Mouse (Mus musculus): Measurements from ENCODE around the gene Il31ra. TPM values are rescaled to one million over a fixed set of nuclear protein-coding genes. Genes with fewer than 3 reads are reported as not detected.

Gene Il31ra
- total and polyA plus RNA-seq, 3 experiments: not detected

GRCm38 (mm10) chr13:112624622-112625021, 30.5 kb upstream of the Il31ra start:
- intact Hi-C loops (cut with DNase I): no loop called here
- Histone ChIP-seq H3K36me3 (ENCODE audit: control insufficient read depth, insufficient read depth, low read length) (no peaks in the 10 kb centered on the region), H3K27ac (no peak overlapping the region), H3K4me3 (no peak overlapping the region), H3K79me2 (replicated peaks; ENCODE audit: control insufficient read depth, insufficient read depth, low read length) (no peaks in the 10 kb centered on the region), H3K9ac (ENCODE audit: low read depth, low read length) (no peak overlapping the region), H3K27me3 (ENCODE audit: control insufficient read depth, insufficient read depth, low read length) (no peaks in the 10 kb centered on the region), H3K4me1 (ENCODE audit: control insufficient read depth, insufficient read depth, low read length) (no peaks in the 10 kb centered on the region)
- DNase-seq: no peak
- TF ChIP-seq EP300 (IDR thresholded peaks at IDR 0.05; ENCODE audit: insufficient read depth, low read depth, low read length): no peak
- no peak for TF ChIP-seq CTCF (IDR thresholded peaks at IDR 0.05)
- no peak for TF ChIP-seq POLR2A (IDR thresholded peaks at IDR 0.05; ENCODE audit: insufficient read depth, low read depth, low read length)
- 65% methylated on average over 3 of the region's 3 CpGs for WGBS

DNA sequence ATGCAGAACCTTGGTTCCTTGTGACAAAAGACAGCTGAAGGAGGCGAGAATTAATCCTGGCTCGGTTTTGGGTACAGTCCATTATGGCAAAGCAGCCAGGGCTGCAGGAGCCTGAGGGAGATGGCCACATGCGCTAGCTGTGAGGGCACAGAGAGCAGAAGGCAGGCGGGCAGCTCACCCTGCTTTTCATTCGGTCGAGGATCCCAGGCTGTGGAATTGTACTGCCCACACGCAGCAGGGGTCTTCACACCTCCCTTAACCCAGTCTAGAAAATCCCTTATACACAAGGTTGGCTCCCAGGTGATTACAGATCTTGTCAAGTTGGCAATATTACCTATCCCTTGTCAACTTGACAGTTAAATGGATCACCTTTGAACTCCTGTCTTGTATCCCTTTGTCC, 29.5 kb upstream of the Il31ra start:
- Histone ChIP-seq H3K36me3 (ENCODE audit: control insufficient read depth, insufficient read depth, low read length) (no peaks in the 10 kb centered on the region), H3K27me3 (ENCODE audit: control insufficient read depth, insufficient read depth, low read length) (no peaks in the 10 kb centered on the region), H3K4me1 (ENCODE audit: control insufficient read depth, insufficient read depth, low read length) (no peaks in the 10 kb centered on the region), H3K4me3 (no peak overlapping the region), H3K9ac (ENCODE audit: low read depth, low read length) (no peak overlapping the region), H3K79me2 (replicated peaks; ENCODE audit: control insufficient read depth, insufficient read depth, low read length) (no peaks in the 10 kb centered on the region), H3K27ac (no peak overlapping the region)
- 64% methylated on average over 7 of the region's 7 CpGs for WGBS
- DNase-seq: no peak
- intact Hi-C loops (cut with DNase I): no loop called here
- TF ChIP-seq EP300 (IDR thresholded peaks at IDR 0.05; ENCODE audit: insufficient read depth, low read depth, low read length): no peak
- TF ChIP-seq CTCF (IDR thresholded peaks at IDR 0.05): no peak
- no peak for TF ChIP-seq POLR2A (IDR thresholded peaks at IDR 0.05; ENCODE audit: insufficient read depth, low read depth, low read length)

DNA sequence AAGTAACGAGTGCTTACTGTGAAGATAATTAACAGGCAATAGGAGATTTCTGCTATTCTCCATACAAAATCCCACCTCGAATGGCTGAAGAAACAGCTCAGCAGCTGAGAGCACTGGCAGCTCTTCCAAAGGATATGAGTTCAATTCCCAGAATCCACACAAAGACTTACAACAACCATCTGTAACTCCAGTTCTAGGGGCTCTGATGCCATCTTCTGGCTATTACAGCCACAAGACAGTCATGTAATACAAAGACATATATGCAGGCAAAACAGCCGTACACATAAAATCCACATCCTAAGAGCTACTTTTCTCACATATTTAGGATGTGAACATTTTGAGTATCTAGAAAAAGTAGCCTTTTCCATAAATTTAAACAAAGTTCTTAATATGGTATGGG, 27.4 kb upstream of the Il31ra start:
- no peaks in the 10 kb centered on the region for H3K4me1 ChIP-seq (ENCODE audit: control insufficient read depth, insufficient read depth, low read length)
- no peak overlapping the region for H3K4me3 ChIP-seq
- intact Hi-C loops (cut with DNase I): no loop called here
- no peaks in the 10 kb centered on the region for H3K79me2 ChIP-seq (replicated peaks; ENCODE audit: control insufficient read depth, insufficient read depth, low read length)
- H3K27me3 ChIP-seq (ENCODE audit: control insufficient read depth, insufficient read depth, low read length): no peaks in the 10 kb centered on the region
- H3K27ac ChIP-seq: no peak overlapping the region
- peak; percentile 29 for TF ChIP-seq CTCF (IDR thresholded peaks at IDR 0.05)
- TF ChIP-seq EP300 (IDR thresholded peaks at IDR 0.05; ENCODE audit: insufficient read depth, low read depth, low read length): no peak
- no peak for TF ChIP-seq POLR2A (IDR thresholded peaks at IDR 0.05; ENCODE audit: insufficient read depth, low read depth, low read length)
- WGBS: 76% methylated on average over 3 of the region's 3 CpGs
- no peaks in the 10 kb centered on the region for H3K36me3 ChIP-seq (ENCODE audit: control insufficient read depth, insufficient read depth, low read length)
- no peak for DNase-seq
- H3K9ac ChIP-seq (ENCODE audit: low read depth, low read length): no peak overlapping the region

DNA sequence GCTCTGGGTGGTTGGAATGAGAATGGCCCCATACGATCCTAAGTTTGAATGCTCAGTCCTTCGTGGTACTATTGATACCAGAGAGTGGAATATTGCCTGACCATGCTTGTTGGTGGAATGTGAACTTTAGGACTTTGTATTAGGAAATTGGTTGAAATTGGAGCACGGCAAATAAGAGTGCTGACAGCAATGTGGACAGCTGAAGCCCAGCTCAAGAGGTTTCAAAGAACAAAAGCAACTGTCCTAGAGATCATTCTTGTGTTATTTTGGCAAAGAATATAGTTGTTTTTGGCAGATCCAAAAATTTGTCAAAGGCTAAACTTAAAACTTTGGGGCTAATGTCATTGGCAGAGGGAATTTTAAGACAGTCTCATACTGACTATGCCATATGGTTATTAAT, 14.4 kb upstream of the Il31ra start:
- H3K27ac ChIP-seq: no peak overlapping the region
- no peaks in the 10 kb centered on the region for H3K4me1 ChIP-seq (ENCODE audit: control insufficient read depth, insufficient read depth, low read length)
- H3K36me3 ChIP-seq (ENCODE audit: control insufficient read depth, insufficient read depth, low read length): no peaks in the 10 kb centered on the region
- DNase-seq: no peak
- no peaks in the 10 kb centered on the region for H3K27me3 ChIP-seq (ENCODE audit: control insufficient read depth, insufficient read depth, low read length)
- TF ChIP-seq EP300 (IDR thresholded peaks at IDR 0.05; ENCODE audit: insufficient read depth, low read depth, low read length) (no peak), POLR2A (IDR thresholded peaks at IDR 0.05; ENCODE audit: insufficient read depth, low read depth, low read length) (no peak), CTCF (IDR thresholded peaks at IDR 0.05) (no peak)
- intact Hi-C loops (cut with DNase I): no loop called here
- no peak overlapping the region for H3K9ac ChIP-seq (ENCODE audit: low read depth, low read length)
- WGBS: 80% methylated on average over 3 of the region's 3 CpGs
- H3K4me3 ChIP-seq: no peak overlapping the region
- H3K79me2 ChIP-seq (replicated peaks; ENCODE audit: control insufficient read depth, insufficient read depth, low read length): no peaks in the 10 kb centered on the region

DNA sequence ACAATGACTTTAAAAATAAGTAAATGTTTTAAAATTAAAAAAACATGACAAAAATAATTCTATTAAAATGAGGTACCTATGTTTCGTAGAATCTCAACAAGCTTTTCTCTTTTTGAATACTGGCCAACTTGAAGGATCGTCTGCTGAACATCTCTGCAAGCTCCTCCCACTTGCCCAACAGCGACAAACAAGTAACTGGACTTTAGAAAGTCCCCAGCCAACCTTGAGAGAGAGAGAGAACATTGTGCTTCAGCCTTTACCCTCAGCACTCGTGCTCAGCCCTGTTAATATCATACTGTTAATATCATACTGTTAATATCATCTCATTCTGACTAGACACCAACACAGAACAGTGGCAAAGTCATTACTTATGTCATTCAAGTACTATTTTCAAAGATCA, 10.3 kb upstream of the Il31ra start:
- H3K27ac ChIP-seq: no peak overlapping the region
- no peak overlapping the region for H3K4me3 ChIP-seq
- intact Hi-C loops (cut with DNase I): no loop called here
- WGBS: 50% methylated on average over 4 of the region's 4 CpGs
- H3K79me2 ChIP-seq (replicated peaks; ENCODE audit: control insufficient read depth, insufficient read depth, low read length): no peaks in the 10 kb centered on the region
- no peak overlapping the region for H3K9ac ChIP-seq (ENCODE audit: low read depth, low read length)
- no peaks in the 10 kb centered on the region for H3K4me1 ChIP-seq (ENCODE audit: control insufficient read depth, insufficient read depth, low read length)
- H3K36me3 ChIP-seq (ENCODE audit: control insufficient read depth, insufficient read depth, low read length): no peaks in the 10 kb centered on the region
- TF ChIP-seq POLR2A (IDR thresholded peaks at IDR 0.05; ENCODE audit: insufficient read depth, low read depth, low read length): no peak
- TF ChIP-seq CTCF (IDR thresholded peaks at IDR 0.05): no peak
- no peak for TF ChIP-seq EP300 (IDR thresholded peaks at IDR 0.05; ENCODE audit: insufficient read depth, low read depth, low read length)
- no peaks in the 10 kb centered on the region for H3K27me3 ChIP-seq (ENCODE audit: control insufficient read depth, insufficient read depth, low read length)
- no peak for DNase-seq

- TF ChIP-seq POLR2A (IDR thresholded peaks at IDR 0.05; ENCODE audit: insufficient read depth, low read depth, low read length) (no peak), CTCF (IDR thresholded peaks at IDR 0.05) (no peak), EP300 (IDR thresholded peaks at IDR 0.05; ENCODE audit: insufficient read depth, low read depth, low read length) (no peak)
- Histone ChIP-seq H3K4me3 (no peak overlapping the region), H3K9ac (ENCODE audit: low read depth, low read length) (no peak overlapping the region), H3K36me3 (ENCODE audit: control insufficient read depth, insufficient read depth, low read length) (no peaks in the 10 kb centered on the region), H3K4me1 (ENCODE audit: control insufficient read depth, insufficient read depth, low read length) (no peaks in the 10 kb centered on the region), H3K79me2 (replicated peaks; ENCODE audit: control insufficient read depth, insufficient read depth, low read length) (no peaks in the 10 kb centered on the region), H3K27me3 (ENCODE audit: control insufficient read depth, insufficient read depth, low read length) (no peaks in the 10 kb centered on the region), H3K27ac (no peak overlapping the region)
- intact Hi-C loops (cut with DNase I): no loop called here
- WGBS: 84% methylated on average over 1 of the region's 1 CpGs
- DNase-seq: no peak
Measured at GRCm38 (mm10) chr13:112603839-112604238, 9.7 kb upstream of the Il31ra start.
